Mouse (Mus musculus) neural tube, embryonic 12.5 days (tissue): ENCODE data around the gene Mief2. TPM values are rescaled to one million over a fixed set of nuclear protein-coding genes. Genes with fewer than 3 reads are reported as not detected.

Experiments
- ATAC-seq: fragments of 200-750 bp; cut with Nextera tagmentation; 2 replicates; pipeline ENCODE4 v1.8.0; 2017; ENCODE audit warnings: low read depth, mild to moderate bottlenecking, moderate TSS enrichment, moderate library complexity; ENCODE audit not compliant: low FRiP score
- H3K27ac ChIP-seq: fragments of 300-500 bp; sonication (generic); 2 replicates; pipeline ENCODE4 v1.5.1; 2016
- H3K27me3 ChIP-seq: fragments of 300-500 bp; sonication (generic); replicated peaks from 2 replicates; pipeline ENCODE4 v1.6.1; 2016; ENCODE audit warnings: mild to moderate bottlenecking
- H3K36me3 ChIP-seq: fragments of 300-500 bp; sonication (generic); 2 replicates; pipeline ENCODE4 v1.6.1; 2016; ENCODE audit warnings: mild to moderate bottlenecking
- H3K4me1 ChIP-seq: fragments of 300-500 bp; sonication (generic); 2 replicates; pipeline ENCODE4 v1.6.1; 2016
- H3K4me2 ChIP-seq: fragments of 300-500 bp; sonication (generic); replicated peaks from 2 replicates; pipeline ENCODE4 v1.6.1; 2016; ENCODE audit warnings: mild to moderate bottlenecking
- H3K4me3 ChIP-seq: fragments of 300-500 bp; sonication (generic); 2 replicates; pipeline ENCODE4 v1.5.1; 2016
- H3K9ac ChIP-seq: fragments of 300-500 bp; sonication (generic); 2 replicates; pipeline ENCODE4 v1.6.1; 2016; ENCODE audit warnings: mild to moderate bottlenecking
- H3K9me3 ChIP-seq: fragments of 300-500 bp; sonication (generic); 2 replicates; pipeline ENCODE4 v1.6.1; 2016; ENCODE audit warnings: mild to moderate bottlenecking
- WGBS: fragments of 180-500 bp; shearing (Covaris S2); methylation state at CpG from one replicate; pipeline ENCODE4 v1.1.7; 2016; 5-methylcytosine and 5-hydroxymethylcytosine counted together
- polyA plus RNA-seq: library from polyadenylated mRNA; unstranded; fragments of >200 nt; fragmentation: Nextera tagmentation; extraction: Ambion mirVana; gene quantifications from 2 replicates; pipeline ENCODE4 v1.2.1, GENCODE M21; 2016

Gene Mief2
- 17.5 and 19.5 TPM in 2 replicates for polyA plus RNA-seq

GRCm38 (mm10) chr11:60728260-60728761 is at the start of gene Mief2:
Gene Mief2 (plus strand): TSS chr11:60728398.
- H3K9ac ChIP-seq, result peak within 1 kb of the TSS; percentile 92
- no peaks in the 10 kb centered on the region for H3K9me3 ChIP-seq
- H3K4me2 ChIP-seq, result peak within 1 kb of the TSS; percentile 81
- H3K27me3 ChIP-seq, result no peaks in the 10 kb centered on the region
- H3K4me1 ChIP-seq, result peaks cover 37% of the 10 kb centered on the region
- H3K36me3 ChIP-seq, result peaks cover 39% of the 10 kb centered on the region
- peak within 1 kb of the TSS; percentile 65; the same call in 1 of the 2 replicates for H3K27ac ChIP-seq
- peak within 1 kb of the TSS; percentile 91 for H3K4me3 ChIP-seq
- peak; percentile 91 for ATAC-seq
- under 1% methylated on average over 44 of the region's 44 CpGs for WGBS

- no peaks in the 10 kb centered on the region for H3K36me3 ChIP-seq
- no peaks in the 10 kb centered on the region for H3K27me3 ChIP-seq
- ATAC-seq, result no peak
- H3K27ac ChIP-seq, result no peak overlapping the region
- H3K9me3 ChIP-seq, result no peaks in the 10 kb centered on the region
- no peak overlapping the region for H3K4me2 ChIP-seq
- no peak overlapping the region for H3K9ac ChIP-seq
- WGBS, result 74% methylated on average over 1 of the region's 1 CpGs
- H3K4me3 ChIP-seq, result no peak overlapping the region
- H3K4me1 ChIP-seq, result peaks cover 16% of the 10 kb centered on the region
Observed at GRCm38 (mm10) chr11:60696165-60696564, 32.0 kb upstream of the Mief2 start.

GRCm38 (mm10) chr11:60697561-60697960 is 30.6 kb upstream of the Mief2 start:
- H3K4me1 ChIP-seq, result peaks cover 30% of the 10 kb centered on the region
- no peak for ATAC-seq
- no peak overlapping the region for H3K4me2 ChIP-seq
- peaks cover 1% of the 10 kb centered on the region; the same call in 1 of the 2 replicates for H3K36me3 ChIP-seq
- no peaks in the 10 kb centered on the region for H3K9me3 ChIP-seq
- no peak overlapping the region for H3K27ac ChIP-seq
- no peaks in the 10 kb centered on the region for H3K27me3 ChIP-seq
- WGBS, result 75% methylated on average over 2 of the region's 2 CpGs
- no peak overlapping the region for H3K9ac ChIP-seq
- no peak overlapping the region for H3K4me3 ChIP-seq

GRCm38 (mm10) chr11:60698806-60699523 is 29.2 kb upstream of the Mief2 start:
- H3K27me3 ChIP-seq, result no peaks in the 10 kb centered on the region
- H3K9ac ChIP-seq, result peak overlapping the region; percentile 97
- no peaks in the 10 kb centered on the region for H3K9me3 ChIP-seq
- peaks cover 4% of the 10 kb centered on the region; the same call in 1 of the 2 replicates for H3K36me3 ChIP-seq
- H3K4me3 ChIP-seq, result peak overlapping the region; percentile 88
- WGBS, result 2% methylated on average over 22 of the region's 22 CpGs
- peaks cover 44% of the 10 kb centered on the region for H3K4me1 ChIP-seq
- H3K4me2 ChIP-seq, result peak overlapping the region; percentile 83
- peak overlapping the region; percentile 43; the same call in 1 of the 2 replicates for H3K27ac ChIP-seq
- peak; percentile 43; the same call in 1 of the 2 replicates for ATAC-seq

GRCm38 (mm10) chr11:60699524-60700075 is 28.6 kb upstream of the Mief2 start, which contains the start of gene Llgl1:
Gene Llgl1 (plus strand): TSS chr11:60699723.
- Histone ChIP-seq H3K4me1 (peaks cover 45% of the 10 kb centered on the region), H3K27ac (peak within 1 kb of the TSS; percentile 43; the same call in 1 of the 2 replicates), H3K4me3 (peak within 1 kb of the TSS; percentile 88), H3K9ac (peak within 1 kb of the TSS; percentile 97), H3K36me3 (peaks cover 10% of the 10 kb centered on the region), H3K27me3 (no peaks in the 10 kb centered on the region), H3K4me2 (peak within 1 kb of the TSS; percentile 83), H3K9me3 (no peaks in the 10 kb centered on the region)
- peak; percentile 87 for ATAC-seq
- under 1% methylated on average over 70 of the region's 73 CpGs for WGBS

GRCm38 (mm10) chr11:60700320-60701185 is 27.6 kb upstream of the Mief2 start:
- Histone ChIP-seq H3K9me3 (no peaks in the 10 kb centered on the region), H3K4me1 (peaks cover 45% of the 10 kb centered on the region), H3K4me2 (peak overlapping the region; percentile 83), H3K27ac (no peak overlapping the region), H3K4me3 (peak overlapping the region; percentile 88), H3K36me3 (peaks cover 20% of the 10 kb centered on the region), H3K27me3 (no peaks in the 10 kb centered on the region), H3K9ac (peak overlapping the region; percentile 97)
- 0 out of 2 replicates have a peak, but pooled peaks have one; percentile 23 for ATAC-seq
- 31% methylated on average over 12 of the region's 12 CpGs for WGBS

- Histone ChIP-seq H3K9ac (no peak overlapping the region), H3K27ac (no peak overlapping the region), H3K4me2 (peak overlapping the region; percentile 83), H3K27me3 (no peaks in the 10 kb centered on the region), H3K36me3 (peaks cover 30% of the 10 kb centered on the region), H3K9me3 (no peaks in the 10 kb centered on the region), H3K4me1 (peaks cover 45% of the 10 kb centered on the region), H3K4me3 (peak overlapping the region; percentile 88)
- 95% methylated on average over 2 of the region's 4 CpGs for WGBS
- no peak for ATAC-seq
Observed at GRCm38 (mm10) chr11:60701611-60702010, 26.6 kb upstream of the Mief2 start.

- Histone ChIP-seq H3K36me3 (peaks cover 45% of the 10 kb centered on the region), H3K4me1 (peaks cover 45% of the 10 kb centered on the region), H3K9ac (no peak overlapping the region), H3K9me3 (no peaks in the 10 kb centered on the region), H3K27ac (no peak overlapping the region), H3K27me3 (no peaks in the 10 kb centered on the region), H3K4me3 (no peak overlapping the region), H3K4me2 (peak overlapping the region; percentile 83)
- WGBS, result 28% methylated on average over 4 of the region's 4 CpGs
- no peak for ATAC-seq
Observed at GRCm38 (mm10) chr11:60703131-60703530, 25.1 kb upstream of the Mief2 start.

- H3K36me3 ChIP-seq, result peaks cover 57% of the 10 kb centered on the region
- no peak overlapping the region for H3K27ac ChIP-seq
- no peak overlapping the region for H3K9ac ChIP-seq
- no peaks in the 10 kb centered on the region for H3K27me3 ChIP-seq
- H3K4me1 ChIP-seq, result peaks cover 38% of the 10 kb centered on the region
- H3K4me3 ChIP-seq, result no peak overlapping the region
- H3K4me2 ChIP-seq, result no peak overlapping the region
- H3K9me3 ChIP-seq, result no peaks in the 10 kb centered on the region
- ATAC-seq, result no peak
- 93% methylated on average over 19 of the region's 19 CpGs for WGBS
Observed at GRCm38 (mm10) chr11:60704023-60704880, 23.9 kb upstream of the Mief2 start.

- Histone ChIP-seq H3K9me3 (no peaks in the 10 kb centered on the region), H3K4me1 (peaks cover 38% of the 10 kb centered on the region), H3K36me3 (peaks cover 67% of the 10 kb centered on the region), H3K27ac (no peak overlapping the region), H3K4me3 (no peak overlapping the region), H3K4me2 (no peak overlapping the region), H3K27me3 (no peaks in the 10 kb centered on the region), H3K9ac (no peak overlapping the region)
- WGBS, result 96% methylated on average over 3 of the region's 3 CpGs
- no peak for ATAC-seq
Observed at GRCm38 (mm10) chr11:60705255-60705654, 22.9 kb upstream of the Mief2 start.

GRCm38 (mm10) chr11:60706076-60706475 is 22.1 kb upstream of the Mief2 start:
- Histone ChIP-seq H3K9me3 (no peaks in the 10 kb centered on the region), H3K36me3 (peaks cover 75% of the 10 kb centered on the region), H3K27ac (no peak overlapping the region), H3K4me3 (no peak overlapping the region), H3K27me3 (no peaks in the 10 kb centered on the region), H3K4me1 (peaks cover 30% of the 10 kb centered on the region), H3K9ac (no peak overlapping the region), H3K4me2 (no peak overlapping the region)
- no peak for ATAC-seq
- 94% methylated on average over 7 of the region's 7 CpGs for WGBS
